Mouse (Mus musculus): Measurements from ENCODE around the gene Pagr1a.

GRCm38 (mm10) chr7:127026161-127026600 is 9.0 kb upstream of the Pagr1a start:
- no peak for TF ChIP-seq CTCF (IDR thresholded peaks at IDR 0.05; ENCODE audit: low read depth)
- no peak for TF ChIP-seq EP300 (IDR thresholded peaks at IDR 0.05; ENCODE audit: low read depth)
